Mouse (Mus musculus): ENCODE measurements at regions not wholly inside any gene's neighbourhood (a gene's known extent, or its start where the extent isn't known, plus 50 kb on each side); places are given as distances from the start of the nearest gene placed in this dataset.
A peak's percentile ranks its signal among the peaks of the same experiment; 100 is the strongest.

DNA sequence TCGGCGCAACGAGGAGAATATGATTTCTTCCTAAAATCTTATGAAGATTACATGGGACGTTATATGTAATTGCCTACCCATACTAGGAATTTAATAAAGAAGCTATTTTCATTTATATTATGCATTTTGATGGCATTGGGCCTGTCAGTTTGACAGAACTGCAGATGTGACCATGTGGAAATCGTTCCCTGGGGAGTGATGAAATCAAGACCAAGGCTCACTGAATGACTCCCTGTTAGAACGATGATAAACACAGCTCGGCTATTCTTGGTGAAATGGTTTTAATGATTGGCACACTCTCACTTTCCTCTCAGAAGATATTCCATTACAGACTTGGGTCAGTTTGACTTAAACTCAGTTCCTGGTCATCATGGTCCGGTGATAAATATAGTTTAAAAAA, 246.4 kb downstream of the Btg1 start:
- no peak for DNase-seq (ENCODE audit: low read depth)

DNA sequence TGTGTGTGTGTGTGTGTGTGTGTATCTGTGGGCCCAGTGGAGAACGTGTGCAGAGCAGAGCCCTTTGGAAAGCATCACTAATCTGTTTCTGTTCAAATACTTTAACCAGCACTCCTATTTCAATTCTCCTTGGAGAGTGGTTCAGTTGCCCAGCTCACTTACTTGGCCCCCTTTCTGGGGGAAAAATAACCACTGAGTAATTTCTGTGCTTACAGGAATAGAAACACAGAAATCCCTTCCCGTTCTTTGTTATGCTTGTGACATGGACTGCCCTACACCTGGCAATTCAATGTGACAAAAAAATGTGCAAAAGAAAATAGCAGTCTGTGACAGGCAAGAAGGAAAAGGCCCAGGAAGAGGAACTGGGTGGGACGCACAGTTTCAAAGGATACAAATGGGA, 249.7 kb downstream of the Btg1 start:
- DNase-seq (ENCODE audit: low read depth): no peak

DNA sequence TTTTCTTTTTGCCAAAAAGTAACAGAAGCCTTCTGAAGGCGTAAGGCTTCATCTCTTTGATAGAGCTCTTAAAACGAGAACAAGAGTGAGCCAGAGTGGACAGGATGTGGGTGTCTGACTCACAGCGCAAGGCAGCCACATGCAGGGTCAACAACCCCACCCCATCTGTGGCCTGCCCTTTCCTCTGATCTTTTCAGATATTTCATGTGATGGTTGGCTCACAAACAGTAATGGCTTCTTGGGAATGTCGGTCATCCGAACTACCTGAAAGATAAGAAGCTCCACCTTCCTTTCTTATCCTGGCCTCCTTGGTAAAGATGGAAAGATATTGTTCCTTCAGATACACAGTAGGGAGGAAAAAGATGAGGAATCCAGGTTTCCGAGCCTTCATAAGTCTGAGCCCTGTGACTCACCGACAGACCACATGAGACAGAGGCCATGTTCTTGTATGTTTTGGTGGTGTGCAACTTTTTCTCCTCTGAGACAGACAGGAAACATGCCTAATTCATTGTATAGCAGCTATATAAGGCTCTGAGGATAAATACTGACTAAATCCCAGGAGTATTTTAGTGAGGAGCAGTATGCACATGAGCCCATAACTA, 254.9 kb downstream of the Btg1 start:
- peak; percentile 16 for DNase-seq (ENCODE audit: low read depth)

GRCm38 (mm10) chr10:96874646-96875045, 257.8 kb downstream of the Btg1 start:
- no peak for DNase-seq (ENCODE audit: low read depth)

DNA sequence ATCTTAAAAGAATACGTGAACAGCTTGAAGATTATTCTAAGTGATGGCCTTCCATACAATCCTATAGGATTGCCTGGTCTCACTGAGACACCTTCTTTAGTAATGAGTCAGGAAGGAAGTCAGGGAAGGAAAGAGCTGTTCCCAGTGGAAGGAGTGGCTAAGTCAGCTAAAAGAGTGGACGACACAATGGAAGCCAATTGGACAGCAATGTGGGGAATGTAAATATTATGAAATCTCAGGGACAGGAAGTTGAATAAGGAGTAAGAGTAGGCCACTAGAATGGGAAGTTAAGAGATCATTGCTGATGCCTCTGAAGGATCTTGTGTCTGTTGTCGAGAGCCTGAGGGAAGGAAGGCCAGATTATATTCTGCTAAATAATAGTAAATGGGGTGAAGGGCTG, 258.9 kb downstream of the Btg1 start:
- no peak for DNase-seq (ENCODE audit: low read depth)

- DNase-seq (ENCODE audit: low read depth): no peak
These were observed 262.6 kb downstream of the Btg1 start for GRCm38 (mm10) chr10:96879425-96879824.

DNA sequence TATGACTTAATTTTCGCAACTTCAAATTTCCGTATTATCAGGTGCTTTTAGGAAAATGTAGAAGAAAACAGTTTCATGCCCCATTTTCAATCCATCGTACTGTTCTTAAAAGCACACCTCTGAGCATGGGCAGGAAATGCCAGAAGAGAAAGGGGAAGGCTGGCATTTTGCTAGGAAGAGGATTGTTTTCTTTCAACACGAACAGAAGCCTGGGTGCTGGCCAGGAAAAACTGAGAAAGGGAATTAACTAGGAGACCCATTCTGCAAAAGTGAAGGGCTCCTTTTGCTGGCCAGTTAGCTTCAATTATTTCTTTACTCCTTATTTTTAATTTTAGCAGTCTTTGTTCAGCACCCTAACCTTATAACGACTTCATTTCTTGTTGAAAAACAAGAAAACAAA, 264.0 kb downstream of the Btg1 start:
- DNase-seq (ENCODE audit: low read depth): no peak

GRCm38 (mm10) chr10:96881212-96881611, 264.4 kb downstream of the Btg1 start:
- DNase-seq (ENCODE audit: low read depth): no peak

DNA sequence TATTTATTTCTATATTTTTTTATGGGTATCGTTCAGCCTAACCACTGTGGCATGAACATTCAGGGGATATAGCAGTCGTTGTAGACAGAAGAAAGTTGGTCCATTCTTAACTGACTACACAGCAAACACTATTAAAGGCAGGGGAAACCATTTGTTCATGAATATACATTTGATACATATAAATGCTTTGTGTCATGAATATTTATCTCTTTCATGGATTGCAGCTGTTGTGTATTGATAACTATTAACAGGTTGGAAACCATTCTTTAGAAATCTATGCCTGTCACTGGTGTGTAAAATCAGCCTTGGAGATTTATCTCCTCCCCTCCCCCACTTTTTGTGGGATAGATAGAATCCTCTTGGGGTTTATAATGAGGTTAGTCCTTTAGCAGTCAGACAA, 264.9 kb downstream of the Btg1 start:
- no peak for DNase-seq (ENCODE audit: low read depth)

DNA sequence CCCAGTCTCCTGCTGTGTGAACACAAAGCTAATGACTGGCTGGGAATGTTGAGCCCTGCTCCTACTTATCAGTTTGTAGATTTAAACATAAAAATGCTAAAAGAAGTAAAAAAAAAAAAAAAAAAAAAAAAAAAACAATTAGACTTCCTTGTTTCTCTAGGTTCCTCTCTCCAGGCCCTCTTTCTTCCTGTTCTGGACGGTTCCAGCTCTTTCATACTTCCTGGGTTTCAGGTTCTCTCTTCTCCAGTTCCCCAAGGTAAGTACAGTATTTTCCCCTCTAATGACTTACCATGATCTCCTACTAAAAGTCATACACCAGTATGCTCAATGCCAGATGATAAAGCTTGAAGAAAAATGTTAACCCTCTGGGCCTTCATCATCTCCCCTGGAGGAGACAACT, 284.3 kb downstream of the Btg1 start:
- no peak for DNase-seq (ENCODE audit: low read depth)

GRCm38 (mm10) chr10:96905098-96905809, 288.4 kb downstream of the Btg1 start:
- DNase-seq (ENCODE audit: low read depth): no peak

- no peak for DNase-seq (ENCODE audit: low read depth)
These were observed 293.0 kb downstream of the Btg1 start for GRCm38 (mm10) chr10:96909661-96910315.

GRCm38 (mm10) chr10:96921181-96921580, 304.4 kb downstream of the Btg1 start:
- no peak for DNase-seq (ENCODE audit: low read depth)

- no peak for DNase-seq (ENCODE audit: low read depth)
These were observed 307.5 kb downstream of the Btg1 start for GRCm38 (mm10) chr10:96924266-96924672.

- no peak for DNase-seq (ENCODE audit: low read depth)
These were observed 307.9 kb downstream of the Btg1 start for GRCm38 (mm10) chr10:96924722-96925121.

DNA sequence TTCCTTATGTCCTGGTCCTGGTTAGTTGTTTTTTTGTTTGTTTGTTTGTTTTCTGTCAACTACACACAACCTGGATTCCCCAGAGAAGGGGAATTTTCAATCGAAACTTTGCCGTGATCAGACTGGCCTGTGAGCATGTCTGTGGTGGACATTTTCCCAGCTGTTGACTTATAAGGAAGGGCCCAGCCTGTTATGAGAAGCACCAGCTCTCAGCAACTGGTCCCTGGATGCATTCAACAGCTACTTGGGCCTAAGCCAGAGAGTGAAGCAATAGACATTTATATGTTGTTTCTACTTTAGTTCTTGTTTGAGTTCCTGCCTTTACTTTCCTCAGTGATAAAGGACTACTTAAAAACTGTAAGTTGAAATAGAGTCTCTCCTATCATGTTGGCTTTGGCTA, 309.0 kb downstream of the Btg1 start:
- DNase-seq (ENCODE audit: low read depth): no peak

GRCm38 (mm10) chr10:96934661-96935060, 317.9 kb downstream of the Btg1 start:
- DNase-seq (ENCODE audit: low read depth): peak; percentile 65

DNA sequence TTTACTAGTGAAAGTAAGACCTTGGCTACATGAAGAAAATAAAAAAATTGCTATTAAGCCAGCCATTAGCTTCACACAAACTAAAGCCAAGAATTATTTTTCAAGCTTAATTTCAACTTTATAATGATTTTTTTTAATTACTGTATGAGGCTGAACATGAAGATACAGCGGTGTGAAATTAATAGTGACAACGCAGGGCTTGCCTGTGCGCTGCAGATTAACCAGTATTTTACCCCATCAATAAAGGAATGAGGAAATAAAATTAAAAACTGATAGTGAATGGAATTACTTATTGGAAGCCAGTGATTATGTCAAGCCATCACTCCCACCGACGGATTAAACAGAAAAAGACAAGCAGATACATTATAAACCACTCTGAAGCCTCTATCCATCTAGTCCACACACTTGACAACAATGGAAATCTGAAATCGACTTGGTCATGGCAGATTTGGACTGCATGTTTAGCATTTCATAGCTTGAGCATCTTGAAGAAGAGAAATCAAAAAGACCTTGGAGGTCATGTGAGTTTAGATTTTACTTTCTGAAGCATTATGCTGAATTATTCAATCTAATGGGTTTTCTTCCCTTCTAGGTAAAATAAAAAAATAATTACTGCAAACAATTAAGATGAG, 324.2 kb downstream of the Btg1 start:
- DNase-seq (ENCODE audit: low read depth): no peak

- no peak for DNase-seq (ENCODE audit: low read depth)
These were observed 327.4 kb downstream of the Btg1 start for GRCm38 (mm10) chr10:96944229-96944628.

DNA sequence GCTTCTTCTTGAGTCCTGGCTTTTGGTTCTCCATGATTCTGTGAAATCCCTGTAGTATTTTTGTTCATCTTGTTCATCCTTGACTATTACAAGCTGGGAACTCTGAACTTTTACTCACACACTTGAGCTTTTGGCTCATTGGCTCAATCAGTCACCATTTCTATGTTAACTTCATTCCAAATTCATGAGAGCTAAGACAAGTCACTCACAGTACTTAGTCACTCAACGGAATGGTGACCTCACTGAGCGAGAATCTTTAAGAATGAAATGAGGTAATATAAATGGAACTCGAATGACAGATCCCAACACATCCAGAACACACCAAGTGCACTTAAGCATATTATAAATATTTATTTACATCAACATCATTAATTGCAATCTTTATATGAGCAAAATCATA, 331.2 kb downstream of the Btg1 start:
- no peak for DNase-seq (ENCODE audit: low read depth)

GRCm38 (mm10) chr10:96948871-96949270, 332.1 kb downstream of the Btg1 start:
- no peak for DNase-seq (ENCODE audit: low read depth)

DNA sequence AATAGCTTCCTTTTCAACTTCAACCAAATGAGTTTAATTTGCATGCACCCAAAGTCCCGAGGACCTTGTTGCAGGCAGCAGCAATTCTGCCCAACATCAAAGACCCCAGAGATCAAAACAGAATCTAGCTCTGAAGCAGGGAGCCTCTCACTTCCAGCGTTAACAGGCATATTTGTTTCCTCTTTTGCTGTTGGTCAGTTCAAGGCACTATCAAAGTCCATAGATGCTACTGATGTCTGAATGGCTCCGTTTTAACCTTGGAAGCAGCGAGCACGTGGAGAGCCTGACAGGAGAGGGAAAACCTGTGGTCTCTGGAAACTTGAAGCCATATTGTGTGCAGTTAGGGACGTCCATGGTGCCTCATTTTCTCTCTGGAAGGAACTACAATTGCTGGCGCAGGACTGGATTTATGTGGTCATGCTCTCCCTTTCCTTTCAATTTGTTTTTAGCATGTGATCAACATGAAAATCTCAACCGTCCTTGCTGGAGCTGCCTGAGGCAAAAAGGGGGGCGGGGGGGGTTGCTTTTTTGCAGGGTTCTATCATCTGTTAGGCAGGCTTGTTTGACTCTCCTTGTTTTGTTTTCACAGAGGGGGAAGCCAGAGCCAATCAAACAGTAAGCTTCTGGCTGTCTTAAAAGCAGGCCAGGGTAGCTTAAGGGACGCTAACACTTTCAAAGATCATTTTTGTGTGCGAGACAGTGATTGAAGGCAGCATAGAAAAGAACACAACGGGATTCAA, 338.4 kb downstream of the Btg1 start:
- no peak for DNase-seq (ENCODE audit: low read depth)

Measured in induced T-regulatory cell, adult 2 months (primary cell).